In genomic region chr13:6575920-6576509, GRCm38 (mm10) we compare ENCODE assay signal across 9 mouse cellular contexts. TPM values are rescaled to one million over a fixed set of nuclear protein-coding genes. Genes with fewer than 3 reads are reported as not detected.
A peak's percentile ranks its signal among the peaks of the same experiment; 100 is the strongest.
DNase-seq lines count a peak whose midpoint lies in the region; ATAC-seq lines count a peak whose summit lies in the region.
"Had no signal": no experiment of that assay in that cellular context is flagged by ENCODE, and none has a peak within 500 bp of the region (broad histone marks: within the 10 kb centered on the region; RNA-seq: fewer than 3 reads in every experiment).

No protein-coding gene starts in this region.

- H3K36me3 ChIP-seq in hindbrain, embryonic 11.5 days (ENCODE audit: control insufficient read depth, insufficient read depth, low read length), result peaks cover 19% of the 10 kb centered on the region
- H3K36me3 ChIP-seq in hindbrain, embryonic 16.5 days (ENCODE audit: control insufficient read depth, insufficient read depth, low read length), result peaks cover 56% of the 10 kb centered on the region
- peaks cover 97% of the 10 kb centered on the region for H3K36me3 ChIP-seq in liver, embryonic 12.5 days

- H3K4me3 ChIP-seq in hindbrain, embryonic 11.5 days (ENCODE audit: low read depth, low read length), result no peak overlapping the region
- no peak overlapping the region for H3K4me3 ChIP-seq in hindbrain, embryonic 16.5 days (ENCODE audit: low read length)
- no peak overlapping the region for H3K4me3 ChIP-seq in liver, embryonic 12.5 days

- no peaks in the 10 kb centered on the region for H3K27me3 ChIP-seq in hindbrain, embryonic 11.5 days (ENCODE audit: control insufficient read depth, insufficient read depth, low read length)
- H3K27me3 ChIP-seq in hindbrain, embryonic 16.5 days (replicated peaks; ENCODE audit: control insufficient read depth, insufficient read depth, low read length), result no peaks in the 10 kb centered on the region
- no peaks in the 10 kb centered on the region for H3K27me3 ChIP-seq in liver, embryonic 12.5 days (replicated peaks)

- H3K4me2 ChIP-seq in hindbrain, embryonic 11.5 days (replicated peaks; ENCODE audit: low read depth, low read length), result no peak overlapping the region
- H3K4me2 ChIP-seq in hindbrain, embryonic 16.5 days (ENCODE audit: low read length), result no peak overlapping the region
- H3K4me2 ChIP-seq in liver, embryonic 12.5 days, result no peak overlapping the region

- no peaks in the 10 kb centered on the region for H3K9me3 ChIP-seq in hindbrain, embryonic 11.5 days (ENCODE audit: control insufficient read depth, low read length)
- no peaks in the 10 kb centered on the region for H3K9me3 ChIP-seq in hindbrain, embryonic 16.5 days (ENCODE audit: control insufficient read depth, low read length)
- no peaks in the 10 kb centered on the region for H3K9me3 ChIP-seq in liver, embryonic 12.5 days (replicated peaks)

- peak; percentile 9 for DNase-seq in hindbrain, embryonic 11.5 days (ENCODE audit: low spot score)
- DNase-seq in 416B (ENCODE audit: low read depth) (peak; percentile 63), NIH3T3 (ENCODE audit: low read depth) (peak; percentile 55)
- no peak for DNase-seq in spleen, postnatal 14 days (ENCODE audit: low spot score in 2 of 2)
- no peak for DNase-seq in layer of hippocampus, postnatal 36 days
- DNase-seq in cerebellum, postnatal 36 days, result no peak
- DNase-seq: thymus, adult 18-20 months had no signal

- no peak overlapping the region for H3K27ac ChIP-seq in hindbrain, embryonic 11.5 days (ENCODE audit: low read depth, low read length)
- H3K27ac ChIP-seq in hindbrain, embryonic 16.5 days (ENCODE audit: low read depth, low read length), result no peak overlapping the region
- H3K27ac ChIP-seq in liver, embryonic 12.5 days, result no peak overlapping the region

- H3K4me1 ChIP-seq in hindbrain, embryonic 11.5 days (replicated peaks; ENCODE audit: control insufficient read depth, insufficient read depth, low read length), result no peaks in the 10 kb centered on the region
- H3K4me1 ChIP-seq in hindbrain, embryonic 16.5 days (ENCODE audit: control insufficient read depth, insufficient read depth, low read depth, low read length), result no peaks in the 10 kb centered on the region
- H3K4me1 ChIP-seq in liver, embryonic 12.5 days, result peaks cover 6% of the 10 kb centered on the region; the same call in 1 of the 2 replicates

- peak; percentile 51 for ATAC-seq in hindbrain, embryonic 11.5 days (ENCODE audit: low FRiP score)
- ATAC-seq in hindbrain, embryonic 16.5 days, result no peak
- ATAC-seq in liver, embryonic 12.5 days, result peak; percentile 45; the same call in 1 of the 2 replicates

- H3K9ac ChIP-seq in hindbrain, embryonic 11.5 days (ENCODE audit: low read depth, low read length), result no peak overlapping the region
- no peak overlapping the region for H3K9ac ChIP-seq in hindbrain, embryonic 16.5 days (ENCODE audit: low read depth, low read length)
- no peak overlapping the region for H3K9ac ChIP-seq in liver, embryonic 12.5 days

- 94% methylated on average over 6 of the region's 6 CpGs for WGBS in hindbrain, embryonic 11.5 days
- WGBS in hindbrain, embryonic 16.5 days, result 90% methylated on average over 6 of the region's 6 CpGs
- 97% methylated on average over 6 of the region's 6 CpGs for WGBS in liver, embryonic 12.5 days (ENCODE audit: insufficient replicate concordance)

RNA-seq across cellular contexts. Expression of gene Pitrm1, which starts 28.1 kb away (rescaled TPM):
- polyA plus RNA-seq in hindbrain, embryonic 11.5 days (2014; fragmentation: Nextera tagmentation; extraction: Ambion mirVana), result 91.9 and 98.7 TPM in 2 replicates
- polyA plus RNA-seq in hindbrain, embryonic 16.5 days (2015; fragmentation: Nextera tagmentation; extraction: Ambion mirVana), result 44.0 and 48.2 TPM in 2 replicates
- polyA plus RNA-seq in liver, embryonic 12.5 days (2016; fragmentation: Nextera tagmentation; extraction: Ambion mirVana), result 132 and 133 TPM in 2 replicates
- total RNA-seq in layer of hippocampus, postnatal 36 days (2021), result 10 to 100 TPM; 46.7 to 53.7 TPM

Comparison
In these comparisons a context has a peak if more than half of its experiments do, and no peak if none do; other contexts are left out.
1. DNase-seq: peak in hindbrain, embryonic 11.5 days (single experiment), 416B (single experiment) and NIH3T3 (single experiment); none in spleen, postnatal 14 days (0 of 2), layer of hippocampus, postnatal 36 days (0 of 2) and cerebellum, postnatal 36 days (0 of 2).